Mouse (Mus musculus) embryonic facial prominence, embryonic 13.5 days (tissue): Measurements from ENCODE around the gene Slc33a1. TPM values are rescaled to one million over a fixed set of nuclear protein-coding genes. Genes with fewer than 3 reads are reported as not detected.

ENCODE experiments used
- ATAC-seq: fragments of 200-750 bp; cut with Nextera tagmentation; 2 replicates; pipeline ENCODE4 v1.8.0; 2017; ENCODE audit warnings: low read depth; ENCODE audit not compliant: insufficient number of reproducible peaks, insufficient read depth, low FRiP score, low TSS enrichment
- H3K27ac ChIP-seq: fragments of 300-500 bp; sonication (generic); 2 replicates; pipeline ENCODE4 v1.5.1; 2015; ENCODE audit warnings: moderate library complexity, mild to moderate bottlenecking, inconsistent platforms
- H3K27me3 ChIP-seq: fragments of 300-500 bp; sonication (generic); 2 replicates; pipeline ENCODE4 v1.6.1; 2015; ENCODE audit warnings: mild to moderate bottlenecking, inconsistent platforms
- H3K36me3 ChIP-seq: fragments of 300-500 bp; sonication (generic); 2 replicates; pipeline ENCODE4 v1.6.1; 2015; ENCODE audit warnings: mild to moderate bottlenecking, inconsistent platforms
- H3K4me1 ChIP-seq: fragments of 300-500 bp; sonication (generic); 2 replicates; pipeline ENCODE4 v1.6.1; 2015; ENCODE audit warnings: inconsistent platforms
- H3K4me2 ChIP-seq: fragments of 300-500 bp; sonication (generic); 2 replicates; pipeline ENCODE4 v1.6.1; 2015; ENCODE audit warnings: moderate library complexity, mild to moderate bottlenecking, inconsistent platforms
- H3K4me3 ChIP-seq: fragments of 300-500 bp; sonication (generic); 2 replicates; pipeline ENCODE4 v1.5.1; 2015; ENCODE audit warnings: mild to moderate bottlenecking, inconsistent platforms
- H3K9ac ChIP-seq: fragments of 300-500 bp; sonication (generic); 2 replicates; pipeline ENCODE4 v1.6.1; 2015; ENCODE audit warnings: mild to moderate bottlenecking, inconsistent platforms
- H3K9me3 ChIP-seq: fragments of 300-500 bp; sonication (generic); 2 replicates; pipeline ENCODE4 v1.6.1; 2016; ENCODE audit warnings: inconsistent platforms
- WGBS: fragments of 180-500 bp; shearing (Covaris S2); methylation state at CpG from one replicate; pipeline ENCODE4 v1.1.7; 2015; ENCODE audit warnings: mixed read lengths; 5-methylcytosine and 5-hydroxymethylcytosine counted together
- polyA plus RNA-seq: library from polyadenylated mRNA; unstranded; fragments of >200 nt; fragmentation: Nextera tagmentation; extraction: Ambion mirVana; gene quantifications from 2 replicates; pipeline ENCODE4 v1.2.1, GENCODE M21; 2015

The Slc33a1 gene
- polyA plus RNA-seq: 15.4 and 16.9 TPM in 2 replicates

DNA sequence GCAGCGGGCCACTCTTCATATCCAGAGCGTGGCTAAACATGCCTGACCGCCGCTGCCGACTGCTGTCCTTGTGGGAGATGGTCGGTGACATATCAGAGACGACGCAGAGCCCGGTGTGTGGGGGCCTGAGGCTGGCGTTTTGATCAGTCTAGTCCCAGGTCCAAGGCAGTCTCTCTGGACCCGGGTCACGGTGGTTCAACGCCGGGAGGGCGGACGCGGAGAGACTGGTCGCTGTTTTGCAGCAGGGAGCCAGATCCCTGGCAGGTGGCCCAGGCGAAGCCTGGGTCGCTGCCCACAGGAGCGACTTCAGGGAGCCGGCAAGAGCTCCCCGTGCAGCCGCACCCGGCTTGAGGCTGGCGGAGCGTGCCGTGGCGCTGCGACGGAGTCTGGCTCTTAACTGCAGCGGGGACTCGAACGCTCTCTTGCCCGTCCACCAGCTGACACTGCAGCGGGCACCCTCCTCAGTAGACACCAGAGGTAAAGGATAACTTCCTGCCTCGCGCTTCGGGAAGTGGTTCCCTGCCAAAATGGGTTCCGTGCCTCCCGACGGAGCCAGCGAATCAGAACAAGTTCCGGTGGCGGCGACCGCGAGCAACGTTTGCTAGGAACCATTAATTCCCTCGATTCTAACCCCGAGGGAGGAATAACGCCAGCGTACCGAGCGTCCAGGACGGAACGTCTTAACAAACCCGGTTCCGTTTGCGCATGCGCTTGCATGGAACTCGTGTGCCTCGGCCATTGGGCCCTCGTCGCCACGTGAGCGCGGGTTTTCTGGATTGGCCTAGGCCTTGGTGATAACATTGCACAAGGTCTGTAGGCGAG, at the start of gene Slc33a1:
Slc33a1 (minus strand) TSS at position 669 of the 822 bp plus-strand sequence.
- Histone ChIP-seq H3K4me3 (peak within 1 kb of the TSS; percentile 91), H3K9ac (peak within 1 kb of the TSS; percentile 87), H3K27me3 (peaks cover 13% of the 10 kb centered on the region; the same call in 1 of the 2 replicates), H3K36me3 (no peaks in the 10 kb centered on the region), H3K4me2 (peak within 1 kb of the TSS; percentile 84), H3K27ac (peak within 1 kb of the TSS; percentile 88), H3K9me3 (no peaks in the 10 kb centered on the region), H3K4me1 (peaks cover 15% of the 10 kb centered on the region)
- ATAC-seq: peak; percentile 95
- WGBS: under 1% methylated on average over 69 of the region's 69 CpGs

DNA sequence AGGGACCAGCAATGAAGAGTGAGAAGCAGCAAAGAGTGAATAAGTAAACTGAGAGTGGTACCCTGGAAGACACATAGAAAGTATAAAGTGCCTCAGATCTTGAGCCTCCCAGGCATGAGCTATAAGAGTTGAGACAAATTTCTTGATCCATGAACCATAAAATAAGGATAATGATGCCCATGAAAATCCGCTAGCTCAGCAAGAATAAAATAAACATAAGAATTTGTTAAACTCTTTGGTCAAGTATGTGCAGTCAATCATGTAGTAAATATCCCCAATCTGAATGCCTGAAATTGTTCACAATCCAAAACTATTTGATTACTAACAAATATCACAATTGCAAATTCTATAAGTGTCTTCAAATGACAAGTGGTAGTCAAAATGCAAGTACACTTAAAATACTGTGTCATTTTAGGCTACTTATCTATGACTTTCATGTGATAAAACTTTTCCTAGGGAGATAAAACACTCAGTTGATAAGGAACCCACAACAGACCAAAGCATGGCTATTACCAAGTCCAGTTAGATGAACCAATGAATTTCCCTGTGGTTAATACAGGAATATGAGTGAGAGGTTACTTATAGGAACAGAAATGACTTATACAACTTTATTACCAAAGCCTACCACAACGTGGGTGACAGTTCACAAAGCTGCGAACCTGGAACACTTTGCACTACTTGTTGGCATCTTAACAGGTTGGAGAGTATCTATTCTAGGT, 24.3 kb upstream of the Slc33a1 start:
- 95% methylated on average over 3 of the region's 3 CpGs for WGBS
- no peak overlapping the region for H3K4me2 ChIP-seq
- ATAC-seq: no peak
- peaks cover 63% of the 10 kb centered on the region for H3K36me3 ChIP-seq
- H3K4me1 ChIP-seq: no peaks in the 10 kb centered on the region
- H3K9me3 ChIP-seq: no peaks in the 10 kb centered on the region
- H3K9ac ChIP-seq: no peak overlapping the region
- H3K4me3 ChIP-seq: no peak overlapping the region
- H3K27me3 ChIP-seq: no peaks in the 10 kb centered on the region
- H3K27ac ChIP-seq: no peak overlapping the region

DNA sequence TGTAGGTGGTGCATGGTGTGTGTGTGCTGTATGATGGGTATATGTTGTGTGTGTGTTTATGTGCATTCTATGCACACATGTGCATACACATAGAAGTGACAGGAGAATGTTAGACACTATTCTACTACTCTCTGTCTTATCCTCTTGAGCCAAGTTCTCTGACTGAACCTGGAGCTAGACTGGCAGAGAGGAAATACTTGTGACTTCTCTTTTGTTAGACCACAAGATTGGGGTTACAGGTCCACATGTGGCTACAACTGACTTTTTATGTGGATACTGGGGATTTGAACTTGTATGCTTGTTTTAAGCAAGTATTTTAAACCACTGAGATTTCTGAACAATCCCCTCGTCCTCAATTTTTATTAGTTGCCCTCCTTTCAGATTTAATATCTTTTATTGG, 22.1 kb upstream of the Slc33a1 start:
- no peak overlapping the region for H3K9ac ChIP-seq
- no peak overlapping the region for H3K4me3 ChIP-seq
- H3K27me3 ChIP-seq: no peaks in the 10 kb centered on the region
- H3K27ac ChIP-seq: no peak overlapping the region
- WGBS: 77% methylated on average over 1 of the region's 1 CpGs
- H3K36me3 ChIP-seq: peaks cover 61% of the 10 kb centered on the region
- ATAC-seq: no peak
- H3K4me2 ChIP-seq: no peak overlapping the region
- no peaks in the 10 kb centered on the region for H3K9me3 ChIP-seq
- no peaks in the 10 kb centered on the region for H3K4me1 ChIP-seq

DNA sequence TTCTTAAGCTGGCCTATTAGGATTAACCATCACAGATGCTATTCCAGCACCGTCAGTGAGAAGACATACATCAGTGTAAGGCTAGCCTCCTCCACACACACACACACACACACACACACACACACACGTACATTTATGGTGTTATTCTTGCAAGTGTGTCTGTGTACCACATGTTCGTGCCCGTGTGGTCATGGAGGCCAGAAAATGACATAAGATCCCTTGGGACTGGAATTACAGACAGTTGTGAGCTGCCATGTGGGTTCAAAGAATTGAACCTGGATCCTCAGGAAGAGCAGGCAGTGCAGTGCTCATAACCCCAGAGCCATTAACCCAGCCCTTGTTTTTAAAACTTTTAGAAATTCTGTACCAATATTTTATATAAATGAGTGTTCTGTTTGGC, 13.3 kb upstream of the Slc33a1 start:
- Histone ChIP-seq H3K27ac (no peak overlapping the region), H3K4me1 (peaks cover 18% of the 10 kb centered on the region), H3K36me3 (peaks cover 25% of the 10 kb centered on the region), H3K9ac (no peak overlapping the region), H3K9me3 (no peaks in the 10 kb centered on the region), H3K4me3 (no peak overlapping the region), H3K27me3 (no peaks in the 10 kb centered on the region), H3K4me2 (0 out of 2 replicates have a peak overlapping the region, but pooled peaks have one; percentile 74)
- WGBS: 46% methylated on average over 4 of the region's 4 CpGs
- ATAC-seq: no peak

DNA sequence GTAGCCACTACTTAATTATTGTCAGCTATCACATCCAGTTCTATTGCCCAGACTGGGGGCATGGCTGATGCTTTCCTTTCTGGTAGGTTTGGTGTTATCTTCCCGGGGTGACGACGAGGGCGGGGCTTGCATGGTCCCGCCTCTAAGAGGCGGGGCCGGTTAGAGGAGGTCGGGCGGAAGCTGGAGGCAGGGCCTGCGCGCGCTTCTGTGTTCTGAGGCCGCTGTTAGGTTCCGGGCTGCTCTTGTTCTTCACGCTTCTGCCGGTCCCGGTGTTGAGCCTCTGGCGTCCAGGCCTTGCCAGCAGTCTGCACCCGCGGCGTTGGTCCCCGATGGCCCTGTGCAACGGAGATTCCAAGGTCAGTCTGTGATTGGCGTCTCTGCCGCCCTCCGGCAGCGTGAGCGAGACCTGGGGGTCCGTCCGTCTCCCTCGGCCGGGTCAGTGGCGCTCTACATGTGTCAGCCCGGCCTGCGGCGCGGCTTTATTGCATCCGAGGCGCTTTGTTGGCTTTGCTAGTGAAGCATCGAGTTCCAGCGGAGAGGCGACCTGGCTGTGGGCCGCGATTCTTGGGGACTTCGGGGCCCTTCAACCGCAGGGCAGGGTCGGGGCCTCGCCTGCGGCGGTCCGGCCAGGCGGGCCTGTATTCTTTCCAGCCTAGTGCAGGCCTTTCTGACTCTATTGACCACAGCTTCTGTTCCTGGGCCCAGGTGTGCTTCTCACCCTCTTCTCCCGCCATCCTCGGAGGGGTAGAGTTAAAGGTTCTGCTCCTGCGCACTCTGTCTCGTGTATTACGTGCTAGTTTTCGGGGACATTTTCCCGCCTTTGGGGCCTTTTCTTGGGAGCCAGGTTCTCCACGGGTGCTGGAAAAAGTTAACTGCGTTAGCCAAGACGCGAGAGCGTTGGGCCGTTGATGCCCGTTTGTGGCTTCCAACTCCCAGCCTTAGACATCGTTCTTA, 11.7 kb upstream of the Slc33a1 start, which contains the start of gene Gmps:
Gmps (plus strand) TSS at position 152 of the 954 bp plus-strand sequence.
- WGBS: under 1% methylated on average over 67 of the region's 67 CpGs
- H3K9ac ChIP-seq: peak within 1 kb of the TSS; percentile 98
- ATAC-seq: peak; percentile 98

DNA sequence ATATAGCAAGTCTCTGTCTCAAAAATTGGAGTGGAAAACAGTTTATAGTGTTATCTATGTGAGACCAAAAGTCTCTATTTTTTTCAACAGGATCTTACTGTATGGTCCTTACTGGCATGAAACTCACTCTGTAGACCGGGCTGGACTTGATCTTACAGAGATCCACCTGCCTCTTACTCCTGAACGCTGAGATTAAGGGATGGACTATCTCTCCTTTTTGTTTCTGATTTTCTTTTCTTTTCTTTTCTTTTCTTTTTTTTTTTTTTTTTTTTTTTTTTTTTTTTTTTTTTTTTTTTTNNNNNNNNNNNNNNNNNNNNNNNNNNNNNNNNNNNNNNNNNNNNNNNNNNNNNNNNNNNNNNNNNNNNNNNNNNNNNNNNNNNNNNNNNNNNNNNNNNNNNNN, 1.4 kb upstream of the Slc33a1 start:
- Histone ChIP-seq H3K4me2 (no peak overlapping the region), H3K27me3 (peaks cover 13% of the 10 kb centered on the region; the same call in 1 of the 2 replicates)

More for the DNA sequence above, 11.7 kb upstream of the Slc33a1 start, which contains the start of gene Gmps:
- no peaks in the 10 kb centered on the region for H3K27me3 ChIP-seq
- H3K9me3 ChIP-seq: no peaks in the 10 kb centered on the region
- peak within 1 kb of the TSS; percentile 92 for H3K27ac ChIP-seq
- peaks cover 12% of the 10 kb centered on the region for H3K36me3 ChIP-seq
- H3K4me2 ChIP-seq: peak within 1 kb of the TSS; percentile 74
- H3K4me1 ChIP-seq: peaks cover 18% of the 10 kb centered on the region
- peak within 1 kb of the TSS; percentile 93 for H3K4me3 ChIP-seq

DNA sequence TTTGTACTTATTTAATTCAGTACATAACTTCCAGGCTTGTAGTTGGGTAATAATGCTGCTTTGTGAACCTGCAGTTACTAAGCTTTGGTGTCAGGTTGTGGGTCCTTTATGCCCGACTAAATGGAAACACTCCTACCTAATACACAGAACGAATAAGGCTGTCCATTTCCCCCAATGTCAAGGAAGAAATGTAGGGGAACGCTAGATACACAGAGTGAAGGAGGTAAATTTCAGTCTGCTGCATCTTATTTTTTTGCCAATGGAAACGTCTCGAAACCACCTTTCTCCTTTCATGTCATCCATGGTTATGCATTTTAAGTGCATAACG, 318 bp upstream of the Slc33a1 start:
- peak overlapping the region; percentile 88 for H3K27ac ChIP-seq
- H3K4me2 ChIP-seq: peak overlapping the region; percentile 84
- H3K27me3 ChIP-seq: peaks cover 13% of the 10 kb centered on the region; the same call in 1 of the 2 replicates
- H3K9me3 ChIP-seq: no peaks in the 10 kb centered on the region
- H3K4me3 ChIP-seq: peak overlapping the region; percentile 91
- H3K9ac ChIP-seq: no peak overlapping the region
- no peak for ATAC-seq
- no peaks in the 10 kb centered on the region for H3K36me3 ChIP-seq
- WGBS: 78% methylated on average over 6 of the region's 6 CpGs
- peaks cover 15% of the 10 kb centered on the region for H3K4me1 ChIP-seq

More for the DNA sequence above, 1.4 kb upstream of the Slc33a1 start:
- Histone ChIP-seq H3K4me3 (no peak overlapping the region), H3K4me1 (peaks cover 15% of the 10 kb centered on the region), H3K27ac (no peak overlapping the region), H3K9ac (no peak overlapping the region), H3K9me3 (no peaks in the 10 kb centered on the region), H3K36me3 (no peaks in the 10 kb centered on the region)
- no peak for ATAC-seq
- 70% methylated on average over 2 of the region's 2 CpGs for WGBS

DNA sequence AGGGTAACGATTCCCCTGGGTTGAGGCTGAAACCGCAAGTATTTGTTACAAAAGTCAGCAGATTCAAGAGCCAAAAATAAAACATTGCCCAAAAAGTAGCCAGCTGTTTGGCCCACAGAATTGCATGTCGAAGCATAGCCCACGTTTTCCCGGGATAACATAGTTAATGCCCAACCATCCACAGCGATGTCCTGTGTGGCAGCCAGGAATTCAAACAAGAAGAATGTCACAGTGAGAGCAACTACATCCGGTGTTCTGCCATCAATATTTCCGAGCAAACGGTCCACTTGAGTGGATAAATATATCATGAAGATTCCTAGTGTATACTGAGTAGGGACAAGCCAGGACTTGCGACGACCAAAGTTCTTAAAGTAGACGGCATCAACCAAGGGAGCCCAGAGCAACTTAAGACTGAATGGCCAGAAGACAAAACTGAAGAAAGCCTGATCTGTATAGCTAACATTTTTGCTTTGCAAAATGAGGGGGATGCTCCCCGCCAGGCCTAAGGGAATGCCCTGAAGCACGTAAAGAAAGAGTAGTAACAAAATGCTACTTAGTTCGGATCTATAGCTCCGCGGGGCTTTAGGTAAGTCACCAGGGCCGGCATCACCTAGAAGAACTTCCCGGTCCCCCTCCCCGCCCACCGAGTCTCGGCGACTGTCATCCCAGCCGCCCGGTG, 1.0 kb downstream of the Slc33a1 start:
- peaks cover 13% of the 10 kb centered on the region; the same call in 1 of the 2 replicates for H3K27me3 ChIP-seq
- ATAC-seq: no peak
- WGBS: 6% methylated on average over 25 of the region's 25 CpGs

DNA sequence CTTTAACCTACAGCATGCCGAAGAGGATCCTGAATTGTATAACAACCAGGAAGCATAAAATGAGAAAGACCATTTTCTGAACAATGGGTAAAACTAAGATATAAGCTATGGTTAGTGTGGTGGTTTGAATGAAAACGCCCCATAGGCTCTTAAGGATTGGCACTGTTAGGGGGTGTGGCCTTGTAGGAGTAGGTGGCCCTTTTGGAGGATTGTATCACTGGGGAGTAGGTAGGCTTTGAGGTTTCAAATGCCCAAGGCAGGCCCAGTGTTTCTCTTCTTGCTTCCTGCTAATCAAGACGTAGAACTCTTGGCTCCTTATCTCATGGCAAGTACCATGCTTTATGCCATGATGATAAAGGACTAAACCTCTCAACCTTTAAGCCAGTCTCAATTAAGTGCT, 14.7 kb downstream of the Slc33a1 start:
- Histone ChIP-seq H3K27ac (no peak overlapping the region), H3K4me2 (no peak overlapping the region), H3K4me3 (no peak overlapping the region), H3K36me3 (peaks cover 13% of the 10 kb centered on the region), H3K9me3 (no peaks in the 10 kb centered on the region), H3K9ac (no peak overlapping the region), H3K4me1 (no peaks in the 10 kb centered on the region), H3K27me3 (no peaks in the 10 kb centered on the region)
- no peak for ATAC-seq
- WGBS: 79% methylated on average over 3 of the region's 3 CpGs

More for the DNA sequence above, 1.0 kb downstream of the Slc33a1 start:
- Histone ChIP-seq H3K36me3 (no peaks in the 10 kb centered on the region), H3K4me2 (peak overlapping the region; percentile 84), H3K4me1 (peaks cover 15% of the 10 kb centered on the region), H3K27ac (peak overlapping the region; percentile 88), H3K4me3 (peak overlapping the region; percentile 91), H3K9ac (peak overlapping the region; percentile 87), H3K9me3 (no peaks in the 10 kb centered on the region)

DNA sequence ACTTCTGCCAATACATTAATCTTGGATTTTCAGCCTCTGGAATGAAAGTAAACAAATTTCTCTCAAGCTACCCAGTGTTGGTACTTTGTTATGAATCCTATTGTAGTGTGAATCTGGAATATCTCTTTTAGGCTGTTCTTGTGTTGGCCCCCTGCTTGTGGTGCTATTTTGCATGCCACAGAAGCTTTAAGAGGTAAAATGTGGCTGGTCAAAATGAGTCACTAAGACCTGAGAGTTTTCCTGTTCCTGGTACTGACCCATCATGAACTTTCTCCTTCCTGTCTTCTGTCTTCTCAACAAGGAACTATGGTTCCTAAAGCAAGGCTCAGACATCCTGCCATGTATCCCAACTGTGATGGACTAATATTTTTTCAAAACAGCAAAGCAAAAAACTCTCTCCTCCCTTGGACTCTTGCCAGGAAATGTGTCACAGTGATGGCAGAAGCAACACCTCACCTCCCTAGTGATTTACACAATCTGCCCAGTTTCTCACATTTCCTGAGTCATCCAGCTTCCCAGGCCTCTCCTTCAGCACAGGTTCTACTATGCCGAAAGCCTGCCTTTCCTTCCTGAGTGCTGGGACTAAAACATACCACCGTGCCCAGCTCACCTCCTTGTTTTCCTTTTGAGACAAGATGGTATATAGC, 23.2 kb downstream of the Slc33a1 start:
- no peaks in the 10 kb centered on the region for H3K4me1 ChIP-seq
- H3K4me3 ChIP-seq: no peak overlapping the region
- no peak overlapping the region for H3K9ac ChIP-seq
- no peak overlapping the region for H3K27ac ChIP-seq
- ATAC-seq: no peak
- no peak overlapping the region for H3K4me2 ChIP-seq
- H3K9me3 ChIP-seq: no peaks in the 10 kb centered on the region
- 86% methylated on average over 2 of the region's 2 CpGs for WGBS
- no peaks in the 10 kb centered on the region for H3K27me3 ChIP-seq
- peaks cover 19% of the 10 kb centered on the region for H3K36me3 ChIP-seq
